Mouse (Mus musculus) limb, embryonic 10.5 days (tissue): ENCODE measurements around the gene Slc22a1. TPM values are rescaled to one million over a fixed set of nuclear protein-coding genes. Genes with fewer than 3 reads are reported as not detected.

ENCODE experiments used
- DNase-seq: peaks from one replicate; pipeline ENCODE4 v3.0.0-alpha.2; 2017; ENCODE audit warnings: low spot score
- H3K27ac ChIP-seq: fragments of 300-500 bp; sonication (generic); 2 replicates; pipeline ENCODE4 v1.5.1; 2016; ENCODE audit warnings: mild to moderate bottlenecking
- H3K27me3 ChIP-seq: fragments of 300-500 bp; sonication (generic); 2 replicates; pipeline ENCODE4 v1.6.1; 2016; ENCODE audit warnings: low read depth, mild to moderate bottlenecking; ENCODE audit not compliant: poor library complexity, severe bottlenecking
- H3K36me3 ChIP-seq: fragments of 300-500 bp; sonication (generic); 2 replicates; pipeline ENCODE4 v1.6.1; 2016; ENCODE audit warnings: mild to moderate bottlenecking, moderate library complexity
- H3K4me1 ChIP-seq: fragments of 300-500 bp; sonication (generic); 2 replicates; pipeline ENCODE4 v1.6.1; 2016
- H3K4me3 ChIP-seq: fragments of 300-500 bp; sonication (generic); 2 replicates; pipeline ENCODE4 v1.5.1; 2016; ENCODE audit warnings: mild to moderate bottlenecking, moderate library complexity
- H3K9me3 ChIP-seq: fragments of 300-500 bp; sonication (generic); replicated peaks from 2 replicates; pipeline ENCODE4 v1.6.1; 2016; ENCODE audit warnings: mild to moderate bottlenecking
- WGBS: fragments of 180-500 bp; shearing (Covaris S2); methylation state at CpG from one replicate; pipeline ENCODE4 v1.1.7; 2016; 5-methylcytosine and 5-hydroxymethylcytosine counted together
- polyA plus RNA-seq: library from polyadenylated mRNA; unstranded; fragments of >200 nt; fragmentation: Nextera tagmentation; extraction: Ambion mirVana; gene quantifications from 2 replicates; pipeline ENCODE4 v1.2.1, GENCODE M21; 2016

Gene Slc22a1
- polyA plus RNA-seq, 1 experiment from 2014 or later = not detected

- DNase-seq = no peak
- Histone ChIP-seq H3K4me3 (no peak overlapping the region), H3K36me3 (peaks cover 98% of the 10 kb centered on the region), H3K27me3 (no peaks in the 10 kb centered on the region), H3K4me1 (peaks cover 14% of the 10 kb centered on the region), H3K27ac (no peak overlapping the region), H3K9me3 (no peaks in the 10 kb centered on the region)
- 89% methylated on average over 13 of the region's 13 CpGs for WGBS
Observed at GRCm38 (mm10) chr17:12710050-12710780, 34.6 kb upstream of the Slc22a1 start.

- Histone ChIP-seq H3K27ac (no peak overlapping the region), H3K4me3 (no peak overlapping the region), H3K4me1 (peaks cover 14% of the 10 kb centered on the region), H3K27me3 (no peaks in the 10 kb centered on the region), H3K36me3 (peaks cover 98% of the 10 kb centered on the region), H3K9me3 (no peaks in the 10 kb centered on the region)
- WGBS = 89% methylated on average over 3 of the region's 3 CpGs
- DNase-seq = no peak
Observed at GRCm38 (mm10) chr17:12708398-12708797, 32.8 kb upstream of the Slc22a1 start.

- Histone ChIP-seq H3K9me3 (no peaks in the 10 kb centered on the region), H3K27ac (0 out of 2 replicates have a peak overlapping the region, but pooled peaks have one; percentile 2), H3K4me3 (no peak overlapping the region), H3K36me3 (peaks cover 98% of the 10 kb centered on the region), H3K27me3 (no peaks in the 10 kb centered on the region), H3K4me1 (peaks cover 14% of the 10 kb centered on the region)
- WGBS = 92% methylated on average over 10 of the region's 10 CpGs
- DNase-seq = no peak
Observed at GRCm38 (mm10) chr17:12706590-12707049, 31.0 kb upstream of the Slc22a1 start.

- Histone ChIP-seq H3K4me3 (no peak overlapping the region), H3K9me3 (no peaks in the 10 kb centered on the region), H3K36me3 (peaks cover 99% of the 10 kb centered on the region), H3K27ac (no peak overlapping the region), H3K27me3 (no peaks in the 10 kb centered on the region), H3K4me1 (peaks cover 14% of the 10 kb centered on the region)
- DNase-seq = no peak
- WGBS = 91% methylated on average over 5 of the region's 5 CpGs
Observed at GRCm38 (mm10) chr17:12702901-12703300, 27.3 kb upstream of the Slc22a1 start.

- peaks cover 99% of the 10 kb centered on the region for H3K36me3 ChIP-seq
Observed at GRCm38 (mm10) chr17:12700373-12700772, 24.7 kb upstream of the Slc22a1 start.

GRCm38 (mm10) chr17:12691899-12692298, 16.3 kb upstream of the Slc22a1 start:
- 91% methylated on average over 7 of the region's 7 CpGs for WGBS
- Histone ChIP-seq H3K4me1 (no peaks in the 10 kb centered on the region), H3K27me3 (no peaks in the 10 kb centered on the region), H3K36me3 (peaks cover 97% of the 10 kb centered on the region), H3K9me3 (no peaks in the 10 kb centered on the region), H3K4me3 (no peak overlapping the region), H3K27ac (no peak overlapping the region)
- DNase-seq = no peak

More at GRCm38 (mm10) chr17:12700373-12700772, 24.7 kb upstream of the Slc22a1 start:
- Histone ChIP-seq H3K4me3 (no peak overlapping the region), H3K4me1 (peaks cover 1% of the 10 kb centered on the region; the same call in 1 of the 2 replicates), H3K27me3 (no peaks in the 10 kb centered on the region), H3K9me3 (no peaks in the 10 kb centered on the region), H3K27ac (no peak overlapping the region)
- WGBS = 97% methylated on average over 6 of the region's 6 CpGs
- DNase-seq = no peak

- Histone ChIP-seq H3K9me3 (no peaks in the 10 kb centered on the region), H3K4me3 (no peak overlapping the region), H3K27ac (no peak overlapping the region), H3K36me3 (peaks cover 100% of the 10 kb centered on the region), H3K27me3 (no peaks in the 10 kb centered on the region), H3K4me1 (no peaks in the 10 kb centered on the region)
- WGBS = 77% methylated on average over 3 of the region's 3 CpGs
- DNase-seq = peak; percentile 49
Observed at GRCm38 (mm10) chr17:12689537-12689936, 13.9 kb upstream of the Slc22a1 start.

- WGBS = 90% methylated on average over 20 of the region's 20 CpGs
- Histone ChIP-seq H3K4me1 (no peaks in the 10 kb centered on the region), H3K27ac (no peak overlapping the region), H3K27me3 (no peaks in the 10 kb centered on the region), H3K36me3 (peaks cover 100% of the 10 kb centered on the region), H3K9me3 (no peaks in the 10 kb centered on the region), H3K4me3 (no peak overlapping the region)
- no peak for DNase-seq
Observed at GRCm38 (mm10) chr17:12688427-12689110, 12.9 kb upstream of the Slc22a1 start.

- H3K4me3 ChIP-seq = no peak overlapping the region
- H3K27ac ChIP-seq = no peak overlapping the region
- no peaks in the 10 kb centered on the region for H3K9me3 ChIP-seq
- WGBS = 88% methylated on average over 7 of the region's 7 CpGs
- no peaks in the 10 kb centered on the region for H3K4me1 ChIP-seq
- peaks cover 99% of the 10 kb centered on the region for H3K36me3 ChIP-seq
- H3K27me3 ChIP-seq = no peaks in the 10 kb centered on the region
- DNase-seq = no peak
Observed at GRCm38 (mm10) chr17:12684928-12685624, 9.4 kb upstream of the Slc22a1 start.

GRCm38 (mm10) chr17:12684412-12684811, 8.8 kb upstream of the Slc22a1 start:
- no peaks in the 10 kb centered on the region for H3K9me3 ChIP-seq
- DNase-seq = no peak
- no peak overlapping the region for H3K4me3 ChIP-seq
- H3K36me3 ChIP-seq = peaks cover 97% of the 10 kb centered on the region
- 84% methylated on average over 4 of the region's 4 CpGs for WGBS
- H3K4me1 ChIP-seq = no peaks in the 10 kb centered on the region
- H3K27ac ChIP-seq = no peak overlapping the region
- H3K27me3 ChIP-seq = no peaks in the 10 kb centered on the region

GRCm38 (mm10) chr17:12683582-12683981, 8.0 kb upstream of the Slc22a1 start:
- H3K9me3 ChIP-seq = no peaks in the 10 kb centered on the region
- H3K36me3 ChIP-seq = peaks cover 89% of the 10 kb centered on the region
- no peak for DNase-seq
- H3K27me3 ChIP-seq = no peaks in the 10 kb centered on the region
- no peak overlapping the region for H3K4me3 ChIP-seq
- no peak overlapping the region for H3K27ac ChIP-seq
- no peaks in the 10 kb centered on the region for H3K4me1 ChIP-seq
- 93% methylated on average over 13 of the region's 13 CpGs for WGBS

GRCm38 (mm10) chr17:12678261-12678660, 2.6 kb upstream of the Slc22a1 start:
- Histone ChIP-seq H3K27ac (no peak overlapping the region), H3K36me3 (peaks cover 36% of the 10 kb centered on the region), H3K4me3 (no peak overlapping the region), H3K4me1 (no peaks in the 10 kb centered on the region), H3K27me3 (no peaks in the 10 kb centered on the region), H3K9me3 (no peaks in the 10 kb centered on the region)
- no peak for DNase-seq

GRCm38 (mm10) chr17:12677139-12677538, 1.5 kb upstream of the Slc22a1 start:
- peaks cover 25% of the 10 kb centered on the region for H3K36me3 ChIP-seq
- H3K4me1 ChIP-seq = peaks cover 5% of the 10 kb centered on the region; the same call in 1 of the 2 replicates
- no peak for DNase-seq
- H3K27me3 ChIP-seq = no peaks in the 10 kb centered on the region
- no peak overlapping the region for H3K4me3 ChIP-seq
- no peaks in the 10 kb centered on the region for H3K9me3 ChIP-seq
- no peak overlapping the region for H3K27ac ChIP-seq
